Mouse (Mus musculus) T-cell, adult 2 months (primary cell): ENCODE data around the gene Zfp787.
"Not testable (repeated sequence)": the region's sequence is repeated elsewhere in the genome, so short reads cannot be mapped to it uniquely, and the experiment has no call there.

Experiments
- DNase-seq: peaks from one replicate; pipeline ENCODE4 v3.0.0; 2022; ENCODE audit warnings: low spot score

Gene Zfp787

DNA sequence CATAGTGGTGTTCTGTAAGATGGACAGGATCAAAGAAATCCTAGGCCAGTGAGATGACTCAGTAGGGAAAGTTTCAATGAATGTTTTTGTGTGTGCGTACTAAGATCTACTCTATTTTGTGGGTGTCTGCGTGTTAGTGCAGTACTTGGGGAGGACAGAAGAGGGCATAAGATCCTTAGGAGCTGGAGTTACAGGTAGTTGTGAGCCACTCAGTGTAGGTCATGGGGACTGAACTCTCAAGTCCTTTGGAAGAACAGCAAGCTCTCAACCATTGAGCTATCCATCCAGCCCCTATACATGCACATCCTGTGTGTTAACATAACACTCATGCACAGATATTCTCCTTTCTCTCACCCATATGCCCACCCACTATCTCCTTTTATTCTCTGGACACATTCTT lies 35.7 kb downstream of the Zfp787 start:
- DNase-seq, result not testable (repeated sequence)

DNA sequence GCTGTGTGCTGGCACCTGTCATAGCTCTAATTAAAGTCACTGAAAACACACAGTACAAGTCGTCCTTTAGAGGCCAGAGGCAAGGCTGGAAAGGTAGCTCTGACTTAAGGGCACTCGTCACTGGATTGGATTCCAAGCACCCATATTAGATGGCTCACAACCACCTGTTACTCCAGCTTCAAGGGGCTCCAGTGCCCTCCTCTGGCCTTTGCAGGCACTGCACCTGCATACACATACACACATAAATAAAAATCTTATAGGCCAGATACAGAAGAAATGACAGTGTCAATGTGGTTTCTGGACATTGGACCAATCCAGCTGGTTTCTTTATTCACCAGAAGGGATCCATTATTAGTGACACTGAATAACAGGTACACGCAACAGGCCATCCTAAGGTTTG lies 36.3 kb downstream of the Zfp787 start:
- DNase-seq, result no peak
